Mouse (Mus musculus) liver, adult (tissue): ENCODE results near the gene Ablim2.

Experiments
- GATA4 ChIP-seq: IDR thresholded peaks from 2 replicates; pipeline ENCODE4 v1.6.1; 2014; ENCODE audit warnings: mild to moderate bottlenecking, low read length; ENCODE audit not compliant: insufficient replicate concordance

Gene Ablim2

GRCm38 (mm10) chr5:35898114-35898513, 140.4 kb downstream of the Ablim2 start:
- TF ChIP-seq GATA4, result no peak

- no peak for TF ChIP-seq GATA4
Observed at GRCm38 (mm10) chr5:35898994-35899393, 141.3 kb downstream of the Ablim2 start.

DNA sequence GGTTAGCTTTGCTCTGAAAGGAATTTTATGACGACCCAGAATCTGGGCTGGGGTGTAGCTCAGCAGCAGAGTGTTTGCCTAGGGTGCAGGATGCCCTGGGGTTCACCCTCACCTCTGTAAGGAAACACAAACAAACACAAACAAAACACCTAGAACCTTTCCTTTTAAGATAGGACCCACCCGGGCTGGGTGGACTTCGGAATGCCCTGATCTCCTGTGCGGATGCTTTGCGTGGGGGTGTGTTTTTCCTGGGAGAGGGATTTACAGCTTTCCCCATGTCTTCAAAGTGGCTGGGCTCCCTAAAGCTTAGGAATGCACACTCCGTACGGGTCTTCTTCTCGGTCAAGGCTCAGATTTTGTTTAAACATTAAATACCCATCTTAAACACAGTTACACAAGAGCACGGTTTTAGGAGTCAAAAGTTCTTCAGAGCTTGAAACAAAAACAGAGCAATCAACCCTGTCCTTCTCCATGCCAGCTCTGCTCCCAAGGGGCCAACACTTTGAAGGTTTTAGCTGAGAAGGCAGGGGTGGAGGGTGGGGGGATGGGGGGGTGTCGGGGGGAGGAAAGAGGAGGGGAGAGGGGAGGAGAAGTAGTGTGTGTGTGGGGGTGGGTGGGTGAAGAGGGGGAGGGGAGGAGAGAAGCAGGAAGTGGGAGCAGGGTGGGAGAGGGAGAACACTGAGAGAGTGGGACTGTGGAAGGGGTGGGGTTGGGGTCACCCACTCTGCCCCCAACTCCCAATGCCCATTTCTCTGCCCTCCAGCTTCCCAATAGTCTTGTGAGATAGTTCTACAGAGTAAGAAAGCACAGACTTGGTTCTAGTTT, 142.9 kb downstream of the Ablim2 start:
- TF ChIP-seq GATA4, result no peak

DNA sequence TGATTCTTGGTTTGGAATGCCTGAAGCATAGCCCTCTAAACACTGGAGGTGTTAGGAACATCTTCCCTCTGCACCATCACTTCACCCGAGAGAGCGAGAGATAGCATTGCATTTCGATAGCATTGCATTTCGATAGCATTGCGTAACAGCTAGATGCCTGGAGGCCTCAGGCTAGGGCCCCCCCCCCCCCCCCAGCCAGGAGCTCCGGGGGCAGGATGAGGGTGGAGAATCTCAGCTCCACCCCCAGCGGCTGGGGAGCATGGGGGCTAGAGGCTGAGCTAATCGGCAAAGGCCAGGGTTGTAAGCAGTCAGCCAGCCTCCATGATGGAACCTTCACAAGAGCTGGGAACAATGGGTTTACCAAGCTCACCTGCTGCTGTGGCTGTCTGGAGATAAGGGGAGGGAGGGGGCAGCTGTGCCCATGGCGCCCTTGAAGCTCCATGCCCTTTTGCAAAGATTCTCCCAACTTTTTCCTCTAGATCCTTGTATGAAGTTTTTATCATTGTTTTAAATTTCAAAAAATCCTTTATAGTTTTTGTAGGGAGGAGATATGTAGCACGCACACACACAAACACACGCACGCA, 143.6 kb downstream of the Ablim2 start:
- no peak for TF ChIP-seq GATA4

DNA sequence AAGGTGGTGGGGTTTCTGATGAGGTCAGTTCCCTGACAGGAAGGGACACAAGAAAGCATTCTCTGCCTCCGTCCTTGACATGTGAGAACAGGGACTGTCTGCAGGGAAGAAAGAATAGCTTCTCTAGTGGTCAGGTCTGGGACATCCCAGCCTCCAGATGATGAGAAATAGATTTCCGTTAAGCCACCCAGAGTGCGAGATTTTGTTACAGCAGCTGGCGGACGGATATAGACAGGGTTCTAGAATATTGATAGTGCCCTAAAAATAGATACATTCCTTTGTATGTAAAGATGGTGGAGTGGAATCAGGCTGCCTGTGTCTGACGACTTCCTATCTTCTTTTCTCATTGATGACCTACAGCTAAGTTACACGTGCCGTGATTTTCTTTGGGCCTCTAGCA, 145.8 kb downstream of the Ablim2 start:
- TF ChIP-seq GATA4, result no peak

- TF ChIP-seq GATA4, result no peak
Observed at GRCm38 (mm10) chr5:35905283-35905682, 147.6 kb downstream of the Ablim2 start.

GRCm38 (mm10) chr5:35907090-35907489, 149.4 kb downstream of the Ablim2 start:
- no peak for TF ChIP-seq GATA4

DNA sequence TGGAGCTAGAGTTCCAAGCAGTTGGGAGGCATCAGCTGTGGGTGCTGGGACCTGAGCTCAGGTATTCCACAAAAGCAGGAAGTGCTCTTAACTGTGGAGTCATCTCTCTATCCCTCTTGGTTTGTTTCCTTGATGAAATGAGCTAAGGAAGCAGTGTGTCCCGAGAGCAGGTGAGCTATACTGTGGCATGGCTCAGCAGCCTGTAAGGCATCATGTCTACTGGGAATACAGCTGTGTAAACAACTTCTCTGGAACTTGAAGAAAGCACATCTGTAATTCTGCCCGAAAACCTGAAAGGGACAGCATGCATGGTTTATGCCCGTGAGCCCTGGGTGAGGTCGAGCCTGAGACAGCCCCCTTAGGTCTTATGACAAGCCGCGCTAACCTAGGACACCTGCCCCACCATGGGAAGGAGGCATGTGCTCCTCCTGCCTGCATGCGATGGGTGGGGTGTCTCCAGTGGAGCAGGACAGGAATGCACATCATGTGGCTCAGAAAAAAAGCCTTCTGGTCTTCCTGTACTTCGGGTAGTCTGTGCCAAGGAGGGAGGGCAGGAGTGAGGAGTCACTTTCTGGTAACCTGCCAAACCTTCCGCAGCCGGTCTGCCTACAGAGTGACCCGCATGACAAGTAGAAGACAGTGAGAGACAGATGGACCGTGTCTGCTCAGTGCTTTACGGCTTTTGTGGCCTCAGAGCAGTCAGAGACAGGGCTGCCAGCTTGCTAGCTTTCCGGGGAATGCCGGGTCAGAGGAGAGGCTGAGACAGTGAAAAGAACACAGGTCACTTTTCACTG, 150.2 kb downstream of the Ablim2 start:
- no peak for TF ChIP-seq GATA4

DNA sequence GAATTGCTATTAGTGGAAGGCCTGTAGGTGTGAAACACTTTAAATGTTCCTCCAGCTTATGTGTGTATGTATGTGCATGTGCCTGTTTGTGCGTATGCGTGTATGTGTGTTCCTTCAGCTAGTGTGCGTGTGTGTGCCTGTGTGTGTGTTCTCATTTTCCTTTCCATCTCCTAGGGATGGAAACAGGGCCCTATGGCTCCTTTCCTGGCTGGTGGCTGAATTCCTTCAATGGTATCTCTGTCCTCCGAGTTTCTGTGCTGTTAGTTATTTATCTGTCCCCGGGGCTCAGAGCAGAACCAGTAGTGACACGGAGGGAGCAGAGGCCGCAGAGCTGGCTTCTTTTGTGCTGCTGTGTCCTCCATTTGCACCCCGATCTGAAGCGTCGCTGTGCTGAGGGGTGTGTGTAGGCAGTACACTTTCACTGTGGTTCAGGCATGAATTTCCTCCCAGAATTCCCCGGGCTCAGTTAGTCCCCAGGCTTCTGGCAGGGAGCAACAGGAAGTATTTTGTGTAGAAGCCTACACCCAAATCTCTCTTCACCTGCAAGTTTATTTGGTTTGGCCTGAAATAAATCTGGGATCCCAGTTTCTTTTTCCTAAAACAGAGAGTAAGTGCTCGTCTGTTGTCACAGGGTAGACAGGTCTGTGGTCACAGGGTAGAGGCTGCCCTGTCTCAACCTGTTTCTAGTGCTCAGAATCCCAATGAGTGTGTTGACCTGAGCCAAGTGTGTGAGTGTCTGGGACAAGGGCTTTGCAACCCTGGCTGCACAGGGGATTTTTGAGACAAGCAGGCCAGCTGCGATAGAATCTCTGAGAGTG, 151.2 kb downstream of the Ablim2 start:
- TF ChIP-seq GATA4, result no peak

- no peak for TF ChIP-seq GATA4
Observed at GRCm38 (mm10) chr5:35915629-35916300, 158.1 kb downstream of the Ablim2 start.

DNA sequence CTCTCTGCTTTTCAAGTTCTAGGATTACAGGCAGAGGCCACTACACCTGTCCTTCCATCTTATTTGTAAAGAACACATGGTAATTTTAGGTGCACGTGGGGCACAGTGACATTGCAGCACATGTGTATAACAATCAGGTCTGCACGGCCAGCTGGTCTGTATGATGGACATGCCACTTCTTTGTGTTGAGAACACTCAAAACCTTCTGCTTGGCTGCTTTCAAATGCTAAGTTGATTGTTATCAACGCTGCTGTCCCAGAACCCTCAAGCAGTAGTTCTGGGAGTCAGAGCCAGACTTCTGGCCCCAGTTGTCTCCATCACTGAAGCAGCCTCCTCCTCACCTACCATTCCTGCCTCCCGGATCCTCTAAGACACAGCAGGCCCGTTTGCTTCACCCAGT, 159.0 kb downstream of the Ablim2 start:
- no peak for TF ChIP-seq GATA4

DNA sequence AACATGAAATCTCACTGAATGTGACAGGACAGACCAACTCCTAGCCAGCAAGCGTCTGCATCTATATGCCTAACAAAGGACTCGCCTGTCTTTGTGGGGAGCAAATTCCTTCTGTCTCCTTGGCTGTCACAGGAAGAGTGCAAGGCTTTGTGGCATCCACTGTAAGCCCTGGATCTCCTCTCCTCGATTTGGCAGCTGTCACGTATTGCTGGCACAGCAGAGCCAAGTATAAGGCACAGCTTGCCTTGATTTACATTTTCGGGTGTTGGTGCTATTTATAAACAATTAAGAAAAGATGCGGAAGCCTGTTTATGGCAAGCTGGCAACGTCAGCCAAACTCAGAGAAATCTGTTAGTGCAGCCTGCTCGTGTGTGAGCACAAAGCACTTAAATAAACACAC, 160.7 kb downstream of the Ablim2 start:
- no peak for TF ChIP-seq GATA4

DNA sequence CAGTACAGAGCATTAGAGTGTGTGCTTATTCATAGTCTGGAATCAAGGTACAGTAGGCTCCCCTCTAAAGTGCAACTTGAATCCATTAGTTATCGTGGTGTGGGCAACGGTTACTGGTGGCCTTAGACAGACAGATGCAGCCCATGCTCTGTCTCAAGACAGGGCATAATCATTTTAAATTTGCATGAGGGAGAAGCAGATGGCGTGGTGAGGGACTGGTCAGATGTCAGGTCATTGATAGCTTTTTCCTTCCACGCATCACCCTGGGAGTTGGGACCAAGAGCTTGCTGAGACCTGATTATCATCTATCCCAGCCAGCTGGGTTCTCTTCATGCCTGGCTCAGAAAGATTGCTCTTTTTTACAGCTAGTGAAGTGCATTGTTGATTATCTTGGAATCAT, 162.4 kb downstream of the Ablim2 start:
- TF ChIP-seq GATA4, result no peak

DNA sequence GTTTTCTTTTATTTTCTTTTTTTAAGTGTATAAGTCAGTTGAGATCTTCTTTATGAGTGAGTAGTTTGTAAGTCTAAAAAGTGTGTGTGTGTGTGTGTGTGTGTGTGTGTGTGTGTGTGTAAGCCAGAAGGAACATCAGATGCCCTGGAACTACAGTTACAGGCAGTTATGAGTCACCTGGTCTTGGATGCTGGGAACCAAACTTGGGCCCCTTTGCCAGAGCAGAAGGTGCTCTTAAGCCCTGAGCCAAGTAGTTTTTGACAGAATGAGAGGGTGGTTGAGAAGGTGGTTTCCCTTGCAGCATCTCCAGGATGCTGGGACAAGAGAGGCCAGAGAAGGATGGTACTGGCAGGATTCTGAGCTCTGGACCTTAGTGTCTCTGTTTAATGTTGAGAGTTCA, 162.9 kb downstream of the Ablim2 start:
- TF ChIP-seq GATA4, result no peak

DNA sequence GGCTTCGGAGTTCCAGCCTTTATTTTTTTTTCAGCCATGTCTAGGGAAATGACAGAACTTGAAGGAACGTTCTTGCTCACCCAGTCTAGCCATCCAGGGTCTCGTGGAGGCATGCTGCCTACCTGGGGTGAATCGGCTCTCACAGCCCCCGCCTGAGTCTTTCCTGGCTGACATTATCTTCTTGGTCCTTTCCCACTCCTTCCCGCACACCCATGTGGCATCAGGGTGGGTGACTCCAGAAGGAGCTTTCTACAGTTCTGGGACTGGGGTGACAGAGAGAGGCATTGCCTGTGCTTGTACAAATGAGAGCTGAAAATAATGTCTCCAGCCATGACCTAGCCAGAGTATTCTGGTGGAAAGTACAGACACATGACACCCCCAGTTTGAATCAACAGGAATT, 163.5 kb downstream of the Ablim2 start:
- TF ChIP-seq GATA4, result no peak
